Mouse (Mus musculus) stomach, embryonic 16.5 days (tissue): ENCODE results near the gene Ralgps2. TPM values are rescaled to one million over a fixed set of nuclear protein-coding genes. Genes with fewer than 3 reads are reported as not detected.

Experiments used
- ATAC-seq: fragments of 200-750 bp; cut with Nextera tagmentation; 2 replicates; pipeline ENCODE4 v1.8.0; 2017; ENCODE audit warnings: moderate number of reproducible peaks, moderate TSS enrichment; ENCODE audit not compliant: insufficient read depth, low FRiP score
- H3K27ac ChIP-seq: fragments of 300-500 bp; sonication (generic); 2 replicates; pipeline ENCODE4 v1.5.1; 2014; ENCODE audit warnings: low read length
- H3K27me3 ChIP-seq: fragments of 300-500 bp; sonication (generic); 2 replicates; pipeline ENCODE4 v1.6.1; 2014; ENCODE audit warnings: low read length, control low read depth, mixed read lengths; ENCODE audit not compliant: control insufficient read depth, insufficient read depth
- H3K36me3 ChIP-seq: fragments of 300-500 bp; sonication (generic); 2 replicates; pipeline ENCODE4 v1.6.1; 2014; ENCODE audit warnings: low read length; ENCODE audit not compliant: control insufficient read depth, insufficient read depth
- H3K4me1 ChIP-seq: fragments of 300-500 bp; sonication (generic); 2 replicates; pipeline ENCODE4 v1.6.1; 2014; ENCODE audit warnings: low read length, control low read depth, mixed read lengths; ENCODE audit not compliant: control insufficient read depth, insufficient read depth
- H3K4me2 ChIP-seq: fragments of 300-500 bp; sonication (generic); 2 replicates; pipeline ENCODE4 v1.6.1; 2014; ENCODE audit warnings: low read depth, low read length, mixed read lengths
- H3K4me3 ChIP-seq: fragments of 300-500 bp; sonication (generic); replicated peaks from 2 replicates; pipeline ENCODE4 v1.5.1; 2014; ENCODE audit warnings: mild to moderate bottlenecking, low read length
- H3K9ac ChIP-seq: fragments of 300-500 bp; sonication (generic); 2 replicates; pipeline ENCODE4 v1.6.1; 2014; ENCODE audit warnings: low read length
- H3K9me3 ChIP-seq: fragments of 300-500 bp; sonication (generic); replicated peaks from 2 replicates; pipeline ENCODE4 v1.6.1; 2016; ENCODE audit warnings: low read length, control low read depth; ENCODE audit not compliant: control insufficient read depth
- WGBS: fragments of 180-500 bp; shearing (Covaris S2); extraction: QIAGEN DNeasy Blood & Tissue Kit; methylation state at CpG from one replicate; pipeline ENCODE4 v1.1.7; 2014; 5-methylcytosine and 5-hydroxymethylcytosine counted together
- polyA plus RNA-seq: library from polyadenylated mRNA; unstranded; fragments of >200 nt; fragmentation: Nextera tagmentation; extraction: Ambion mirVana; gene quantifications from 2 replicates; pipeline ENCODE4 v1.2.1, GENCODE M21; 2015

Ralgps2 gene
- polyA plus RNA-seq, 1 experiment from 2014 or later: 54.5 TPM

DNA sequence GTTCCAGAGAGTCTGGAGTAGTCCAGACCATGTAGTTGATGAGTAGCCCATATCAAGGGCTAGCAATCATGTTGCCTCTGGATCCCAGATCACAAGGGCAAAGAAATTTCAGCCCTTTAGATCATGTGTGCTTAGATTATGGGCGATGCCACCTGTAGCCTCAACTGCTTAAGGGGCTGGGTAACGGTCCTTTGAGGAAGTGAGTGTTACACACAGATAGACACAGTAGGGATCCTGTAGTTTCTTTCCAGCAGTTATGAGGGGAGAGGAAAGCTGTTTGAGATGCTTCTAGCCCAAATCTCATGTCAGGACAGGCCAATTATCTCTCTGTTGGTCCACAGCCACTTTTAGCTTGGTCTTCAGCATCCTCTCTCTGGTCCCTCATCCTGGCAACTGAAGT, 153.4 kb downstream of the Ralgps2 start:
- Histone ChIP-seq H3K27ac (no peak overlapping the region), H3K4me1 (peaks cover 28% of the 10 kb centered on the region), H3K9me3 (no peaks in the 10 kb centered on the region), H3K4me3 (no peak overlapping the region), H3K9ac (no peak overlapping the region), H3K27me3 (no peaks in the 10 kb centered on the region), H3K36me3 (no peaks in the 10 kb centered on the region), H3K4me2 (no peak overlapping the region)
- WGBS: 83% methylated on average over 2 of the region's 2 CpGs
- no peak for ATAC-seq

DNA sequence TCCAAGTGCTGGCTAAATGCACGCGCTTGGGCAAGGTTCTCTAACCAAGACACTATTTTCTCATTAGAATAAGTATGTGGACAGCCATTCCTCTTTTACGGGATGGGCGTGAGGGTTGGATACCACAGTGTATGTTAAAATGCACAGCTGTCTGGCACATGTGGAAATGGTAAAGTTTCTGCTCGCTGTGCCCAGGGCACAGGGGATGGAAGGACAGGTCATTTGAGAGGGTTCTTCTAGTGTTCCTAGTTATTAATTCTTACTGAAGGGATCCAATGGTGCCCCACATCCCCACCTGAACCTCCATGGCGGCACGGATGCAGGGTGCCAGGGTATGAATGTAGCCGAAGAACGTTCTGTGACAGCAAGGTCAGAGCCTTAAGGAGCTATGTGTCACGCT, 154.5 kb downstream of the Ralgps2 start:
- 91% methylated on average over 10 of the region's 10 CpGs for WGBS

DNA sequence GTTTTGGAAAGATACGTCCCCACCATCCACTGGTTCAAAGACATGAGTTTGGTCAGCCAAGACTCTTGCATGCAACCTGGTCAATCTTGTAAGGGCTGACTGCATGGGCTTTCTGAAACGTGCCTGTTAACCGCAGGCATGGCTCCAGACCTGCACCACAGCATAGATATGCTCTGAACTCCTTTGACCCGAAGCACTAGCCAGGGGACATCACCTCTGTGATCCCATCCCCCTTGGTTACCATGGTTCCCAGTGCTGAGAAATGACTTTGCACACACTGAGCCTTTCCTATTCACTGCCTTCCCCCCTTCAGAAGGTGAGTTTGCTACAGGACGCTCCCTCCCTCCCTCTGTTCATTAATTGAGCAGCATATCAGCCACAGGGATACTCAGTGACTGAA, 155.3 kb downstream of the Ralgps2 start:
- Histone ChIP-seq H3K27ac (no peak overlapping the region), H3K36me3 (no peaks in the 10 kb centered on the region), H3K9me3 (no peaks in the 10 kb centered on the region), H3K4me2 (no peak overlapping the region), H3K9ac (no peak overlapping the region), H3K27me3 (no peaks in the 10 kb centered on the region), H3K4me1 (peaks cover 34% of the 10 kb centered on the region), H3K4me3 (no peak overlapping the region)
- ATAC-seq: no peak
- 56% methylated on average over 5 of the region's 5 CpGs for WGBS

More for the DNA sequence above, 154.5 kb downstream of the Ralgps2 start:
- no peak for ATAC-seq
- Histone ChIP-seq H3K9me3 (no peaks in the 10 kb centered on the region), H3K4me1 (peaks cover 33% of the 10 kb centered on the region), H3K27ac (no peak overlapping the region), H3K4me2 (no peak overlapping the region), H3K36me3 (no peaks in the 10 kb centered on the region), H3K4me3 (no peak overlapping the region), H3K27me3 (no peaks in the 10 kb centered on the region), H3K9ac (no peak overlapping the region)

DNA sequence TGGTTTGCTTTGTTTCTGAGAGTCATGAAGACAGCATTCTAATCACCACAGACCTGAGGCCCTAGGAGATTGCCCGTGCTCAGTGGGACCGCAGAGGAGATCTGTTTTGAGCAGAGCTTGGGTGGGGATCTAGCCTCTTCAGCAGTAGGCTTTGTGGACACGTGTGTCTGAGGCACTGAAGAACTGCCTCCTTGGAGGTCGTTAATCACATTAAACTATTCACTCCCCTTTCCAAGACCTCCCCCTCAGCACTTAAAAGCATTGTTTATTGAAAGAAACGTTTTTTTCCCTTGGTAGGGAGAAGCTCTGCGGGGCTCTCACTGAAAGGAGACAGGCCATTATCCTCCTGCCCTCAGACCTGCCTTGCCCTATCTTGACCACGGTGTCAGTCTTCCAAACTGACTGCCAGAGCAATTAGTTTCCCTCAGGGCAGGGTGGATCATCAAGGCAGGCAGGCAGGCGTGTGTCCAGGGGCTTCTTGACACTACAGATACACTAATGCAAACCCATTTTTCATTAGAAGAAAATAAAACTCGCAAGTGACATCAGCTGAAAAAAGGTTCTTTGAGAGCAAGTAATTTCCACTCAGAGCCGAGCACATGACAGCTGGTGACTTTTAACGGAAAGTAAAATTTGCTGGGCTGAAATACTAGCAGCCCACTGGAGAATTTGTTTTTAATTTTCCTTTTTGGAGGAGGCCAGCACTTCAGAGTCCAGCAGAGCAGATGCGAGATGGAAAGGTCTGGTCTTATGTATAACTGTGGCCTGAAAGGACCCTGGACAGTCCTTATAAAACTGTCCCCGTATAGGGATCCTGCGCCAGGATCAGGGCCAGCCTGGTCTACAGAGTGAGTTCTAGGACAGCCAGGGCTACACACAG, 157.2 kb downstream of the Ralgps2 start:
- H3K27ac ChIP-seq: peak overlapping the region; percentile 88
- ATAC-seq: peak; percentile 41; the same call in 1 of the 2 replicates
- peaks cover 36% of the 10 kb centered on the region for H3K4me1 ChIP-seq
- H3K4me3 ChIP-seq: no peak overlapping the region
- H3K36me3 ChIP-seq: no peaks in the 10 kb centered on the region
- H3K9ac ChIP-seq: no peak overlapping the region
- WGBS: 24% methylated on average over 14 of the region's 14 CpGs
- H3K27me3 ChIP-seq: no peaks in the 10 kb centered on the region
- no peaks in the 10 kb centered on the region for H3K9me3 ChIP-seq
- no peak overlapping the region for H3K4me2 ChIP-seq

DNA sequence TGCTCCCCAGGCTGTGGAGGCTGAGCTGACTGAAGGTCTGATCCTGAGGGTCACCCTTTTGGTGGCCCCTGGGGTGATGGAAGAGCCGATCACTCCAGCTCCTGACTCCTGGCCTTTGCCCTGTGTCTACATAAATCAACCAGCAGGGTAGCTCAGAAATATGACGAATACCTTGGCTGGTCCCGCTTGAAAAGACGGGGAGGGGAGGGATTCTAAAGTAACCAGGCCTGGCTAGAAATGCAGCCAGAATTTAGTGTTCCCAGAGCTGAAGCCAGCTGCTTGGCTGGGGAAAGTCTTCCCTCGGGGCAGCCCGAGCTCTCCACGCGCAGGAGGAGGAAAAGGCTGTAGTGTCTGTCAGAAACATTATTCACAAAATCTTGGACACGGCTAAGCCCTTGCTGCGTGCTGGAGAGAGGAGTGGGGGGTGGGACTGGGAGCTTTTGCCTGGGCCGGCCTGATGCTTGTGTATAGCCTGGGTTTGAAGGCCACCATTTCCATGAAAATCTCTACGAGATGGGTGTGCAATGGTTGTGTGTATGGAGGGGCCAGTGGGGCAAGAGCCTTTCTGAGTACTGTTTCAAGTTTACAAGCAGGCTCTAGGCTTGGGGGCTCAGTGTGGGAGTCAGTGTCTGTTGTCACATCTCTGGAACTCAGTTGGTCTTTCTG, 158.2 kb downstream of the Ralgps2 start:
- peak; percentile 78 for ATAC-seq
- no peak overlapping the region for H3K4me3 ChIP-seq
- H3K36me3 ChIP-seq: no peaks in the 10 kb centered on the region
- H3K9ac ChIP-seq: no peak overlapping the region
- 0 out of 2 replicates have a peak overlapping the region, but pooled peaks have one; percentile 9 for H3K4me2 ChIP-seq
- H3K9me3 ChIP-seq: no peaks in the 10 kb centered on the region
- WGBS: 20% methylated on average over 12 of the region's 12 CpGs
- H3K4me1 ChIP-seq: peaks cover 36% of the 10 kb centered on the region
- H3K27me3 ChIP-seq: no peaks in the 10 kb centered on the region
- peak overlapping the region; percentile 88 for H3K27ac ChIP-seq

DNA sequence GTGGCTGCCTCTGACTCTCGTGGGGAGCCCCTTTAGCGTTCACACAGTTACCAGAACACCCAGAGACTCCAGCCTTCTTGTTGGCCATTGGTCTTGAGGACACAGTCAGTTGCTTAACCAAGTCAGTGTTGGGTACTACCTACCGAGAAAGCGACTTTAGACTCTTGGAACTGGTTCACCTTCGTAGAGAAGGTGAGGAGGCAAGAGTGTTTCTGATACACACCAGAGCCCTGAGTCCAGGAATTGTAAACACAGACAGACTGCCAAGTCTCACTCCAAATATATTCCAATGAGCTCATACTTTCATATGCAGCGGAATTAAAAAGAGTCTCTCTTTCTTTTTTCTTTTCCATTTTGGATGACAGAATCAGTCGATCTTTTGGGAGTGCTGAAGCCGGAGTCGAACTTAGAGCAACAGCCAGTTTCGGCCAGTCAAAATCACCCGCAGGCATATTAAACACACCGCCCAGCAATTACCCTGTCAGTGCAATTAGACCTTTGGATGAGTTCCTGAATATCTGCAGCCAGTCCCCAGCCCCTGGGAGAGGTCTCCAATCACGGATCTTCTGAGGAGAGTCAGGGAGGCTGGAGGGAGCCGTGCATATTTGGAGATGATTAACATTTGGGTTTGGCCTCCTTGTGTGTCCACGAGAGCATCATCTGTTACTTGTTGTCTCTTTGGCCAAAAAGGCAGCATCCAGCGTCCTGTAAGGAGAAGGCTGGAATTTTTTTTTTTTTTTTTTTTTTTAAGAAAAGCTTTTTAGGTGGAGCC, 159.0 kb downstream of the Ralgps2 start:
- Histone ChIP-seq H3K36me3 (no peaks in the 10 kb centered on the region), H3K9me3 (no peaks in the 10 kb centered on the region), H3K9ac (no peak overlapping the region), H3K27me3 (no peaks in the 10 kb centered on the region), H3K27ac (peak overlapping the region; percentile 88), H3K4me2 (0 out of 2 replicates have a peak overlapping the region, but pooled peaks have one; percentile 14), H3K4me3 (no peak overlapping the region), H3K4me1 (peaks cover 36% of the 10 kb centered on the region)
- ATAC-seq: peak; percentile 31
- 46% methylated on average over 16 of the region's 16 CpGs for WGBS

DNA sequence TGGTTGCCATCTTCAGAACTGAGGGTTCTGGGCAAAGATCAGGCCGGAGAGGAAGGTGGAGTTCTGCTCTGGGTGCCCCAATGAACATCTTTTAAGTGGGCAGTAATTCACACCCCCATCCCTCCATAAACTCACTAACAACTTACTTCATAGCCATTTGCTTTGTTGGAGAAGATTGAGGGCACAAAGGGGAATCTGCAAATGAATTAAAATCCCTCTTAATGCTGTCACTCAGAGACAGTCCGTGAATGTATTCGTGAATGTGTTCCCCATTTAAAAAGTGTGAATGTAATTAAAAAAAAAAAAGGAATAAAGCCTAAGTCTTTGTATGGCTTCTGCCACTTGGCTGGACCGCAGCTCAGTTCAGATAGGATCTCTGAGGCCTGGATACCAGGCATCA, 159.8 kb downstream of the Ralgps2 start:
- Histone ChIP-seq H3K4me3 (no peak overlapping the region), H3K36me3 (no peaks in the 10 kb centered on the region), H3K4me1 (peaks cover 36% of the 10 kb centered on the region), H3K27ac (peak overlapping the region; percentile 88), H3K27me3 (no peaks in the 10 kb centered on the region), H3K4me2 (no peak overlapping the region), H3K9ac (peak overlapping the region; percentile 26; the same call in 1 of the 2 replicates), H3K9me3 (no peaks in the 10 kb centered on the region)
- no peak for ATAC-seq
- WGBS: 79% methylated on average over 4 of the region's 4 CpGs

DNA sequence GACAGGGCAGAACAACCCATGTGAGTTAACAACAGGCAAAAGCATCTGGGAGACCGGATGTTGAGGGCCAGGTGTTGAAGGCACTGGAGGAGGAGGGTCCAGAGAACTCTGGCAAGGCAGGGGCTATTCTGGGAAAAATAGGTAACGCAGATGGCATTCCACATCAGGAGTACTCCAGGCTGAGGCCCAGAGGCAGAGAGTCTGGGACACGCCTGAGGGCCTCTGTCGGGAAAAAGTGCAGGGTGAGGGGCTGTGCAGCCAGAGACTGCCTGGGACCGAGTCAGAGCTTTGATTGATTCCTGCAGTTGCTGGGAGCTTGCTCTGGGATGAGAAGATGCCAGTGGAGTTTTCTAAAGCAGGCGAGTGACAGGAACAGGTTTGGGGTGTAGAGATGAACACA, 160.4 kb downstream of the Ralgps2 start:
- Histone ChIP-seq H3K9me3 (no peaks in the 10 kb centered on the region), H3K27ac (peak overlapping the region; percentile 88), H3K27me3 (no peaks in the 10 kb centered on the region), H3K9ac (peak overlapping the region; percentile 26; the same call in 1 of the 2 replicates), H3K36me3 (no peaks in the 10 kb centered on the region), H3K4me3 (no peak overlapping the region), H3K4me2 (no peak overlapping the region), H3K4me1 (peaks cover 36% of the 10 kb centered on the region)
- 42% methylated on average over 6 of the region's 6 CpGs for WGBS
- no peak for ATAC-seq
